Mouse (Mus musculus): Measurements from ENCODE around the gene Bfsp1. TPM values are rescaled to one million over a fixed set of nuclear protein-coding genes. Genes with fewer than 3 reads are reported as not detected.

The Bfsp1 gene
- polyA plus RNA-seq, 1 experiment from 2014 or later: 0.93 TPM

DNA sequence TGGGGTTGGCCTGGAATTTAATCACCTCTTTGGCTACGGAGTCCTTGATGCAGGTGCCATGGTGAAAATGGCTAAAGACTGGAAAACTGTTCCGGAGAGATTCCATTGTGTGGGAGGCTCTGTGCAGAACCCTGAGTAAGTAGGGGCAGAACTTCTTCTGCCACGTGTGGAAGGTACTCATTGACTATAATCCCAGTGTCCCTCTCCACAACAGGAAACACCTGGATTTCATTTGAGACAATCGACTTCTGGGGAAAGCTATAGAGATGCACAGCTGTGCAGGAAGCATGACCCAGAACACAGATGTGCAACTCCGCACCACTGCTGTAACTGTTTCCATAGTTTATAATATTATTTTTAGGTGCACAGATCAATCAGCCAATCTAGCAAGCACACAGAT lies 61.9 kb downstream of the Bfsp1 start:
- Histone ChIP-seq H3K4me3 (ENCODE audit: low read depth, low read length) (no peak overlapping the region), H3K9me3 (ENCODE audit: control insufficient read depth, low read depth, low read length) (no peaks in the 10 kb centered on the region), H3K27me3 (ENCODE audit: control insufficient read depth, insufficient read depth, low read length) (no peaks in the 10 kb centered on the region), H3K27ac (ENCODE audit: low read length) (no peak overlapping the region), H3K36me3 (ENCODE audit: control insufficient read depth, insufficient read depth, low read length) (no peaks in the 10 kb centered on the region), H3K9ac (replicated peaks; ENCODE audit: low read depth, low read length) (no peak overlapping the region), H3K4me1 (ENCODE audit: control insufficient read depth, insufficient read depth, low read length) (no peaks in the 10 kb centered on the region), H3K4me2 (replicated peaks; ENCODE audit: low read depth, low read length) (no peak overlapping the region)
- no peak for ATAC-seq (ENCODE audit: insufficient number of reproducible peaks, insufficient read depth, low FRiP score, low read depth)
- WGBS: 76% methylated on average over 5 of the region's 5 CpGs

DNA sequence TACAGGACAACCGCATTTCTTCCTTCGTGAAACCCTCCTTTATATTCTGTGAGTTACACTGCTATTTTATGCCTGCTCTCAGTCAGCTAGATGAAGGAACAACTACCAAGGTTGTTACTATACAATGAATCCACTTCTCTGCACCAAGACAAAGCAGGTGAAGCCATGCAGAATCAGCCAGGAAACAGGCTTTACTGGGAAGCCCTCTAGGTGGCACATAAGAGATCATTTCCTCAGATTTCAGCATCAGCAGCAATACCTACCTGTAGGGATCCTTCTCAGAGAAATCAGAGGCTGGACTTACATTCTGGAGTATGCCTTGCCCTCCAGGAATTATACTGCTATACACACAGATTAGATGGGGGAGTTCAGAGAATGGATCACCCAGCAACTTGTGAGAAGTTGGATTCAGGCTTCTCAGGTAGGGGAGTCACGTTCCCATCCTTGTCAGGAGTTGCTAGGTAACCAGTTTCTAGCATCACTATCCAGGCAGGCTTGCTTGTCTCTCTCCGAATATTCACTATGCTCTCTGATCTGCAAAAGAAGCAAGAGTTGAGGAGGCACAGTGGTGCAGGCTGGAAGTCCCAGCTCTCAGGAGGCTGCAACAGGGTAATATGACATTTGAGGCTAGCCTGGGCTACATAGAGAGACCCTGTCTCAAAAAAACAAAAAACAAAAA lies 66.5 kb downstream of the Bfsp1 start:
- H3K9me3 ChIP-seq (ENCODE audit: control insufficient read depth, low read depth, low read length): no peaks in the 10 kb centered on the region
- H3K36me3 ChIP-seq (ENCODE audit: control insufficient read depth, insufficient read depth, low read length): no peaks in the 10 kb centered on the region
- no peaks in the 10 kb centered on the region for H3K27me3 ChIP-seq (ENCODE audit: control insufficient read depth, insufficient read depth, low read length)
- ATAC-seq (ENCODE audit: insufficient number of reproducible peaks, insufficient read depth, low FRiP score, low read depth): no peak
- no peak overlapping the region for H3K4me3 ChIP-seq (ENCODE audit: low read depth, low read length)
- H3K4me1 ChIP-seq (ENCODE audit: control insufficient read depth, insufficient read depth, low read length): no peaks in the 10 kb centered on the region
- no peak overlapping the region for H3K9ac ChIP-seq (replicated peaks; ENCODE audit: low read depth, low read length)
- 72% methylated on average over 4 of the region's 4 CpGs for WGBS
- H3K4me2 ChIP-seq (replicated peaks; ENCODE audit: low read depth, low read length): no peak overlapping the region
- H3K27ac ChIP-seq (ENCODE audit: low read length): no peak overlapping the region

- Histone ChIP-seq H3K4me2 (replicated peaks; ENCODE audit: low read depth, low read length) (no peak overlapping the region), H3K4me3 (ENCODE audit: low read depth, low read length) (no peak overlapping the region), H3K9ac (replicated peaks; ENCODE audit: low read depth, low read length) (no peak overlapping the region), H3K36me3 (ENCODE audit: control insufficient read depth, insufficient read depth, low read length) (no peaks in the 10 kb centered on the region), H3K27me3 (ENCODE audit: control insufficient read depth, insufficient read depth, low read length) (no peaks in the 10 kb centered on the region), H3K9me3 (ENCODE audit: control insufficient read depth, low read depth, low read length) (no peaks in the 10 kb centered on the region), H3K27ac (ENCODE audit: low read length) (no peak overlapping the region), H3K4me1 (ENCODE audit: control insufficient read depth, insufficient read depth, low read length) (no peaks in the 10 kb centered on the region)
- ATAC-seq (ENCODE audit: insufficient number of reproducible peaks, insufficient read depth, low FRiP score, low read depth): no peak
- WGBS: 80% methylated on average over 4 of the region's 4 CpGs
These were observed 67.1 kb downstream of the Bfsp1 start for GRCm38 (mm10) chr2:143795858-143796257.

- Histone ChIP-seq H3K9ac (replicated peaks; ENCODE audit: low read depth, low read length) (no peak overlapping the region), H3K4me1 (ENCODE audit: control insufficient read depth, insufficient read depth, low read length) (no peaks in the 10 kb centered on the region), H3K4me3 (ENCODE audit: low read depth, low read length) (no peak overlapping the region), H3K9me3 (ENCODE audit: control insufficient read depth, low read depth, low read length) (no peaks in the 10 kb centered on the region), H3K27ac (ENCODE audit: low read length) (no peak overlapping the region), H3K4me2 (replicated peaks; ENCODE audit: low read depth, low read length) (no peak overlapping the region), H3K36me3 (ENCODE audit: control insufficient read depth, insufficient read depth, low read length) (no peaks in the 10 kb centered on the region), H3K27me3 (ENCODE audit: control insufficient read depth, insufficient read depth, low read length) (no peaks in the 10 kb centered on the region)
- no peak for ATAC-seq (ENCODE audit: insufficient number of reproducible peaks, insufficient read depth, low FRiP score, low read depth)
- 79% methylated on average over 5 of the region's 5 CpGs for WGBS
These were observed 73.1 kb downstream of the Bfsp1 start for GRCm38 (mm10) chr2:143789911-143790310.

- no peak overlapping the region for H3K4me2 ChIP-seq (replicated peaks; ENCODE audit: low read depth, low read length)
- 75% methylated on average over 2 of the region's 2 CpGs for WGBS
- H3K9ac ChIP-seq (replicated peaks; ENCODE audit: low read depth, low read length): no peak overlapping the region
- no peaks in the 10 kb centered on the region for H3K9me3 ChIP-seq (ENCODE audit: control insufficient read depth, low read depth, low read length)
- no peak overlapping the region for H3K4me3 ChIP-seq (ENCODE audit: low read depth, low read length)
- H3K27me3 ChIP-seq (ENCODE audit: control insufficient read depth, insufficient read depth, low read length): no peaks in the 10 kb centered on the region
- H3K4me1 ChIP-seq (ENCODE audit: control insufficient read depth, insufficient read depth, low read length): no peaks in the 10 kb centered on the region
- H3K36me3 ChIP-seq (ENCODE audit: control insufficient read depth, insufficient read depth, low read length): no peaks in the 10 kb centered on the region
- H3K27ac ChIP-seq (ENCODE audit: low read length): no peak overlapping the region
- no peak for ATAC-seq (ENCODE audit: insufficient number of reproducible peaks, insufficient read depth, low FRiP score, low read depth)
These were observed 82.7 kb downstream of the Bfsp1 start for GRCm38 (mm10) chr2:143780310-143780709.

Other genes starting within 250 kb of the Bfsp1 start
- 841 and 854 TPM in 2 replicates for gene Dstn, start 52.1 kb upstream of the Bfsp1 start, polyA plus RNA-seq (2014; fragmentation: Nextera tagmentation; extraction: Ambion mirVana)
- 139 and 140 TPM in 2 replicates for gene Rrbp1, start 148.1 kb upstream of the Bfsp1 start, polyA plus RNA-seq (2014; fragmentation: Nextera tagmentation; extraction: Ambion mirVana)
- gene Banf2, start 169.9 kb upstream of the Bfsp1 start, polyA plus RNA-seq (2014; fragmentation: Nextera tagmentation; extraction: Ambion mirVana): not detected in 2 replicates

Data from stomach, embryonic 14.5 days (tissue).